Mouse (Mus musculus) spleen, postnatal 14 days (tissue): Measurements from ENCODE around the gene Ifit3b.
"Not testable (repeated sequence)": the region's sequence is repeated elsewhere in the genome, so short reads cannot be mapped to it uniquely, and the experiment has no call there.

Source experiments
- DNase-seq, 2 experiments: peaks; one replicate each; pipeline ENCODE4 v3.0.0; 2021 to 2022; ENCODE audit warnings: low spot score in 2 of 2

Ifit3b gene

GRCm38 (mm10) chr19:34607237-34608051 lies at the start of gene Ifit3b:
TSS of gene Ifit3b (plus strand) at chr19:34607970.
- not testable (repeated sequence) for DNase-seq

- no peak for DNase-seq
These were observed 45.2 kb upstream of the Ifit3b start for GRCm38 (mm10) chr19:34562556-34562955.

GRCm38 (mm10) chr19:34566178-34566784 lies 41.5 kb upstream of the Ifit3b start:
- DNase-seq, result no peak

- no peak for DNase-seq
These were observed 38.5 kb upstream of the Ifit3b start for GRCm38 (mm10) chr19:34568988-34569895.

GRCm38 (mm10) chr19:34569896-34570476 lies 37.8 kb upstream of the Ifit3b start:
- DNase-seq, result no peak

GRCm38 (mm10) chr19:34571080-34571479 lies 36.7 kb upstream of the Ifit3b start:
- no peak for DNase-seq

- DNase-seq, result no peak
These were observed 34.1 kb upstream of the Ifit3b start for GRCm38 (mm10) chr19:34573650-34574049.

- DNase-seq, result no peak
These were observed 30.6 kb upstream of the Ifit3b start for GRCm38 (mm10) chr19:34577121-34577520.

- DNase-seq, result not testable (repeated sequence)
These were observed 25.1 kb upstream of the Ifit3b start for GRCm38 (mm10) chr19:34582696-34583095.

- not testable (repeated sequence) for DNase-seq
These were observed 24.5 kb upstream of the Ifit3b start, which contains the start of gene Ifit3 for GRCm38 (mm10) chr19:34583126-34583766. TSS of gene Ifit3 (plus strand) at chr19:34583531.

- DNase-seq, result not testable (repeated sequence)
These were observed 21.9 kb upstream of the Ifit3b start for GRCm38 (mm10) chr19:34585740-34586458.

GRCm38 (mm10) chr19:34587898-34588692 lies 19.7 kb upstream of the Ifit3b start:
- not testable (repeated sequence) for DNase-seq

GRCm38 (mm10) chr19:34588959-34589358 lies 18.8 kb upstream of the Ifit3b start:
- no peak for DNase-seq

- no peak for DNase-seq
These were observed 14.3 kb upstream of the Ifit3b start for GRCm38 (mm10) chr19:34593456-34593855.

- not testable (repeated sequence) for DNase-seq
These were observed 13.2 kb upstream of the Ifit3b start for GRCm38 (mm10) chr19:34594523-34594922.

- DNase-seq, result no peak
These were observed 11.0 kb upstream of the Ifit3b start for GRCm38 (mm10) chr19:34596811-34597210.

- no peak for DNase-seq
These were observed 9.4 kb upstream of the Ifit3b start for GRCm38 (mm10) chr19:34598341-34598740.

GRCm38 (mm10) chr19:34599250-34599649 lies 8.5 kb upstream of the Ifit3b start:
- not testable (repeated sequence) for DNase-seq

GRCm38 (mm10) chr19:34601888-34602287 lies 5.9 kb upstream of the Ifit3b start, which contains the start of gene Ifit1bl1:
TSS of gene Ifit1bl1 (minus strand) at chr19:34601956.
- DNase-seq, result not testable (repeated sequence)
